Mouse (Mus musculus): ENCODE data around the gene Gins3. TPM values are rescaled to one million over a fixed set of nuclear protein-coding genes. Genes with fewer than 3 reads are reported as not detected.
"Not testable (repeated sequence)": the region's sequence is repeated elsewhere in the genome, so short reads cannot be mapped to it uniquely, and the experiment has no call there.

Gene Gins3
- polyA plus RNA-seq, 1 experiment from 2014 or later, result 18.2 TPM

DNA sequence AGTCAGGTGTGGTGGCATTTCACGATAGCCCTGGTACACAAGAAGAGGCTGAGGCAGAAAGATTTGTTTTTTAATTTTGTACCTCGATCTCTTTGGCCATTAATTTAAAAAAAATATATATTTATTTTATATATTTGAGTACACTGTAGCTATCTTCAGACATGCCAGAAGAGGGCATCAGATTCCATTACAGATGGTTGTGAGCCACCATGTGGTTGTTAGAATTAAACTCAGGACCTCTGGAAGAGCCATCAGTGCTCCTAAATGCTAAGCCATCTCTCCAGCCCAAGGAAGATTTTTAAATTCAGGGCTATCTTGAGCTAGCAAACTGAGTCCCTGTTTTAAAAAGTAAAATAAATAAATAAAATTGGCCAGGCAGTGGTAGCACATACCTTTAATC is 31.1 kb upstream of the Gins3 start:
- H3K9ac ChIP-seq, result no peak overlapping the region
- peaks cover 6% of the 10 kb centered on the region; the same call in 1 of the 2 replicates for H3K4me1 ChIP-seq (replicated peaks)
- no peak overlapping the region for H3K4me3 ChIP-seq
- 70% methylated on average over 2 of the region's 2 CpGs for WGBS
- H3K27ac ChIP-seq (ENCODE audit: poor library complexity, severe bottlenecking), result no peak overlapping the region
- no peak for ATAC-seq (ENCODE audit: insufficient number of reproducible peaks, low FRiP score)
- no peaks in the 10 kb centered on the region for H3K27me3 ChIP-seq (replicated peaks)
- no peak overlapping the region for H3K4me2 ChIP-seq
- H3K36me3 ChIP-seq, result no peaks in the 10 kb centered on the region
- no peaks in the 10 kb centered on the region; the same call in 1 of the 2 replicates for H3K9me3 ChIP-seq (replicated peaks)

DNA sequence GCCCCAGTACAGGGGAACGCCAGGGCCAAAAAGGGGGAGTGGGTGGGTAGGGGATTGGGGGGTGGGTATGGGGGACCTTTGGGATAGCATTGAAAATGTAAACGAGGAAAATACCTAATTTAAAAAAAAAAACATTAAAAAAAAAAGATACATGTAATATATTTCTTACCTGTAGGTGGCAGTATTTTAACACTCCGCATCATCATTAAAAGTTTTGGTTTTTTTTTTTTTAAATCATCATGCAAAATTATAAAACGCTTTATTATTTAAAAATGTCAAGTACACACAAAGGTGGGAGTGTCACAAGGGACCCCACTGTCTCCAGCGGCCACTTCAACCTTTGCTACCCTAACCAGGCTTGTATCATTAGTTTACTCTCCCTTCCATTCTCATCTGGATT is 26.7 kb upstream of the Gins3 start:
- not testable (repeated sequence) for H3K9ac ChIP-seq; H3K27me3 ChIP-seq (replicated peaks); H3K9me3 ChIP-seq (replicated peaks); H3K4me2 ChIP-seq; H3K4me1 ChIP-seq (replicated peaks); ATAC-seq (ENCODE audit: insufficient number of reproducible peaks, low FRiP score); H3K36me3 ChIP-seq; H3K4me3 ChIP-seq
- peak overlapping the region; percentile 61; the same call in 1 of the 2 replicates for H3K27ac ChIP-seq (ENCODE audit: poor library complexity, severe bottlenecking)
- WGBS, result 24% methylated on average over 4 of the region's 5 CpGs

DNA sequence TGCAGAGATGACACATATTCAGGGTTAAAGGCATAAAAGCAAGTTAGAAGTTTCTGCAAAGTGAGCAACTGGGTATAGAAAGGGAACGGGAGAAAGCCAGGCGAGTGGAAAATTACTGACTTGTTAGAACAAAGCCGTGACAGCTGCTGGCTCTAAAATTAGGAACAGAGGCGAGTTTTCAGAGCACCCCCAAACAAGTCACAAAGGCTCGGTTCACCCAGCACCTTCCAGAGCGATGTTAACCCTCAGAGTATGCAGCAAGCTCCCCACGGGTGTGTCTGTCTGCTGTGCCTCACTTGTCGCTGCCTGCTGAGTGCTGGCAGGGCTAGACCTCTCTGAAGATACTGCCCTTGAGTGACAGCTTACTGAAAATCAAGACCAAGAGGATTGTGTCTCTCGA is 26.0 kb upstream of the Gins3 start:
- H3K36me3 ChIP-seq, result no peaks in the 10 kb centered on the region
- peak overlapping the region; percentile 31; the same call in 1 of the 2 replicates for H3K9ac ChIP-seq
- H3K9me3 ChIP-seq (replicated peaks), result no peaks in the 10 kb centered on the region
- no peak for ATAC-seq (ENCODE audit: insufficient number of reproducible peaks, low FRiP score)
- H3K4me3 ChIP-seq, result no peak overlapping the region
- peaks cover 4% of the 10 kb centered on the region for H3K4me1 ChIP-seq (replicated peaks)
- WGBS, result 29% methylated on average over 9 of the region's 9 CpGs
- H3K27ac ChIP-seq (ENCODE audit: poor library complexity, severe bottlenecking), result peak overlapping the region; percentile 61
- peak overlapping the region; percentile 36 for H3K4me2 ChIP-seq
- H3K27me3 ChIP-seq (replicated peaks), result peaks cover 3% of the 10 kb centered on the region; the same call in 1 of the 2 replicates

DNA sequence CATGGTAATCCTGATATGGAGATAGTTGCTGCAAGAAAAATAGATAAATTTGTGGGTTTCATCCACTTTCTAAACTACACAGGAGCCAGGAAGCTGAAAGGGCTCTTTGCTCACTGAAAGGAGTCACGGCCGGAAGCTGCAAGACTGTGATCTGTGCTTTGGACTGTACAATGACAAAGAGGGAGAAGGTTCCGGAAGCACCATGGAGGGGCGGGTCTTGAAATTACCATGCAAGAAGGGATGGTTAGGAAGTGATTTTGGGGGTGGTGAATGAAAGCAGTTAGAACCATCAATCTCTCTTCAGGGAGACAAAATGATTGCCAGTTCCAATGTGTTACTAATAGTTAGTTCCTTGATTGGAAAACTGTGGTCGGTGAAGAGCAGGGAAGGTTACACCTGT is 23.8 kb upstream of the Gins3 start:
- Histone ChIP-seq H3K9me3 (replicated peaks) (no peaks in the 10 kb centered on the region), H3K9ac (no peak overlapping the region), H3K27ac (ENCODE audit: poor library complexity, severe bottlenecking) (no peak overlapping the region), H3K36me3 (no peaks in the 10 kb centered on the region), H3K4me1 (replicated peaks) (peaks cover 7% of the 10 kb centered on the region), H3K4me2 (no peak overlapping the region), H3K4me3 (no peak overlapping the region), H3K27me3 (replicated peaks) (peaks cover 17% of the 10 kb centered on the region)
- 80% methylated on average over 5 of the region's 5 CpGs for WGBS
- ATAC-seq (ENCODE audit: insufficient number of reproducible peaks, low FRiP score), result no peak

DNA sequence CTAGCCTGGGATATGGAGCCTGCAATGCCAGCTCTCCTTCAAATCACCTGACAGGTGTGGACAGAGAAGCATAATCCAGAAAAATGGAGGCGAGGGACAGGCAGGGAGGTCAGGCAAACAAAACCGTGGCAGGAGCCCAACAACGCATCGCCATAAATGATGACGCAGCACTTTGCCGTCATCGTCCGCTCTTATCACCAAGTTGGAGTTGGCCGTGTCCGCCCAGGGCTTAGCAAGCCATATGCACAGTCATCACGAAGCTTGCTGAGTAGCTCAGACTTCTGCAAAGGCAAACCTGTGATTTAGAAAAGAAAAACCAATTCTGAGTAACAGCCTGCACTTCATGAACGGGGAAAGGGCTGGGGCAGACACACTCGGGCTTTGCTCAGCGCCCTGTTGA is 22.5 kb upstream of the Gins3 start:
- no peak overlapping the region for H3K4me2 ChIP-seq
- H3K4me3 ChIP-seq, result no peak overlapping the region
- ATAC-seq (ENCODE audit: insufficient number of reproducible peaks, low FRiP score), result peak; percentile 85
- H3K27ac ChIP-seq (ENCODE audit: poor library complexity, severe bottlenecking), result no peak overlapping the region
- no peaks in the 10 kb centered on the region for H3K9me3 ChIP-seq (replicated peaks)
- H3K4me1 ChIP-seq (replicated peaks), result peaks cover 7% of the 10 kb centered on the region
- peaks cover 17% of the 10 kb centered on the region for H3K27me3 ChIP-seq (replicated peaks)
- 63% methylated on average over 14 of the region's 14 CpGs for WGBS
- no peaks in the 10 kb centered on the region for H3K36me3 ChIP-seq
- H3K9ac ChIP-seq, result no peak overlapping the region

- no peak for ATAC-seq (ENCODE audit: insufficient number of reproducible peaks, low FRiP score)
- Histone ChIP-seq H3K9me3 (replicated peaks) (no peaks in the 10 kb centered on the region), H3K27ac (ENCODE audit: poor library complexity, severe bottlenecking) (no peak overlapping the region), H3K4me2 (peak overlapping the region; percentile 46), H3K4me3 (0 out of 2 replicates have a peak overlapping the region, but pooled peaks have one; percentile 8), H3K4me1 (replicated peaks) (peaks cover 7% of the 10 kb centered on the region), H3K9ac (0 out of 2 replicates have a peak overlapping the region, but pooled peaks have one; percentile 24), H3K27me3 (replicated peaks) (peaks cover 17% of the 10 kb centered on the region), H3K36me3 (no peaks in the 10 kb centered on the region)
- 63% methylated on average over 5 of the region's 5 CpGs for WGBS
Measured at GRCm38 (mm10) chr8:95611769-95612168, 21.5 kb upstream of the Gins3 start.

DNA sequence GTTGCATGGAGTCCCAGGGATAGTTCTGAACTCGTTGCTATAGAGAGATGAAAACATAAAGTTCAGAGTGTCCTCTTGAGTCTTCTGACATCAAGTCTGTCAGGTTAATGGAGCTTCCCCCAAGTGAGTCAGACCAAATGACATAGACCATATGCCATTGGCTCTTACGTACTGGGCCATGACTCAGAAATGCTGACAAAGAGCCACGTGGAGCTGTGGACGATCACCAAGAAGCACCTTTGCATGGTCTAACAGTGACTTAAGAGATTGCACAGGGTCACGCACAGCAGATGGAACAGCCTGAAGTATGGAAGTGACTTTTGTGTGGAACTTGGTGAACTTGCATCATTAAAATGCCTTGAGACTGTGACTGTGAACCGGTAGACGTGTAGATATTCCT is 16.9 kb upstream of the Gins3 start:
- no peak for ATAC-seq (ENCODE audit: insufficient number of reproducible peaks, low FRiP score)
- H3K4me2 ChIP-seq, result no peak overlapping the region
- no peaks in the 10 kb centered on the region for H3K9me3 ChIP-seq (replicated peaks)
- H3K36me3 ChIP-seq, result no peaks in the 10 kb centered on the region
- H3K4me3 ChIP-seq, result no peak overlapping the region
- peaks cover 7% of the 10 kb centered on the region for H3K4me1 ChIP-seq (replicated peaks)
- WGBS, result 80% methylated on average over 7 of the region's 7 CpGs
- H3K9ac ChIP-seq, result no peak overlapping the region
- no peak overlapping the region for H3K27ac ChIP-seq (ENCODE audit: poor library complexity, severe bottlenecking)
- H3K27me3 ChIP-seq (replicated peaks), result peaks cover 17% of the 10 kb centered on the region

DNA sequence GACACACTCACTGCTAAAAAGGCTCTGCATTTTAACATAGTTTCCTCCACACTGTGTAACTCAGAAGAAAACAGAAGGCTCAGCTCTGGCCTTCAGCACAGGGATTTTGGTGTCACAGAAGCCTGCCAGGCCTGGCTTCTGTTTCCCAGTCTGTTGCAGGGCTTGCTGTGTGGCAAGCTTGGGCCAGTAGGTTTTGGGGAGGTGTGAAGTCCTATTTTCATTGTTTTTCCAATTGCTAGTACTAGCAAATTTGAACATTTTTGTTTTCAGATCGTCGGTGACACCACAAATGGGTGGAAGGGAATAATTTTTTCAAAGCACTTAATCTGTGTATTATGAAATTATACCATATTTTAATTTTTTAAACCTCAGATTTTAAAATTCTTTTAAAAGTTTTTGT is 13.2 kb upstream of the Gins3 start:
- H3K36me3 ChIP-seq, result no peaks in the 10 kb centered on the region
- 87% methylated on average over 2 of the region's 2 CpGs for WGBS
- no peak for ATAC-seq (ENCODE audit: insufficient number of reproducible peaks, low FRiP score)

DNA sequence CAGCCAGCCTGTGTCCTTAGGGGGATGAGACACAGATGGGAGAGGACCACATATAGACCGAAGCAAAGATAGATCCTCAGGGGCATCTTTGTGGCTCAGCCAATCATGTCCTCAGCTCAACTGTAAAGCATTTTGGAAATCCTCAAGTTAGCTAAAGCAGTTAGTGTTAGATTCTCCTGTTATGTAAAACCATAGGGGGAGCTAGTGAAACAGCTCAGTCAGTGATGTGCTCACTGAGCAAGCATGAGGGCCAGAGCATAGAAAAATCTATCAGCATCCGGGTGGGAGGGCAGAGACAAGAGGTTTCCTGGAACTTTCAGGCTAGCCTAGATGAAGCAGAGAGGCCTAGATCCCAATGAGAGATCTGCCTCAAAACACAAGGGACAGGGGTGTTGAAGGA is 8.4 kb upstream of the Gins3 start:
- Histone ChIP-seq H3K9ac (no peak overlapping the region), H3K9me3 (replicated peaks) (no peaks in the 10 kb centered on the region), H3K4me1 (replicated peaks) (0 out of 2 replicates have a peak, but pooled peaks cover 5% of the 10 kb centered on the region), H3K4me3 (no peak overlapping the region), H3K4me2 (no peak overlapping the region), H3K27me3 (replicated peaks) (0 out of 2 replicates have a peak, but pooled peaks cover 11% of the 10 kb centered on the region), H3K27ac (ENCODE audit: poor library complexity, severe bottlenecking) (no peak overlapping the region), H3K36me3 (no peaks in the 10 kb centered on the region)
- 78% methylated on average over 2 of the region's 2 CpGs for WGBS
- no peak for ATAC-seq (ENCODE audit: insufficient number of reproducible peaks, low FRiP score)

More for the DNA sequence above, 13.2 kb upstream of the Gins3 start:
- H3K27ac ChIP-seq (ENCODE audit: poor library complexity, severe bottlenecking), result no peak overlapping the region
- 0 out of 2 replicates have a peak, but pooled peaks cover 3% of the 10 kb centered on the region for H3K27me3 ChIP-seq (replicated peaks)
- no peak overlapping the region for H3K9ac ChIP-seq
- H3K4me1 ChIP-seq (replicated peaks), result 0 out of 2 replicates have a peak, but pooled peaks cover 5% of the 10 kb centered on the region
- no peak overlapping the region for H3K4me2 ChIP-seq
- no peak overlapping the region for H3K4me3 ChIP-seq
- no peaks in the 10 kb centered on the region for H3K9me3 ChIP-seq (replicated peaks)

DNA sequence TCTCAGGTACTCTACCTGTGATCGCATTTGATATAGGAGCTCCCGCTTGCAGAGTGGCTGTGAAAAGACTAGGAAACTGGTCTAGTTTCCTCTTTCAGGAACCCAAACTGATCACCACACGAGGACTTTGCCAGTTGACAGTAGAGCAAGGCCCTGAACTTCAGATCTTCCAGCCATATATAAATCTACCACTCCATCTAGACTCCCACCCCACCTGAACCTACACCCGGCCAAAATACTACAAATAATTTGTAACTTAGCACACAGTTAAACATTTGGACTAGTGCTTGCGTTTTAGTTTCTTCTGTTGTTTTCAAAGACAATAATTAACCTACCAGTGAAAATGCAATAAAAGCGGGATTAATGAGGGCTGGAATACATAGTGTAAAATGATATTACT is 413 bp upstream of the Gins3 start:
- H3K9ac ChIP-seq, result no peak overlapping the region
- 0 out of 2 replicates have a peak, but pooled peaks cover 8% of the 10 kb centered on the region for H3K27me3 ChIP-seq (replicated peaks)
- 86% methylated on average over 6 of the region's 6 CpGs for WGBS
- peaks cover 5% of the 10 kb centered on the region; the same call in 1 of the 2 replicates for H3K36me3 ChIP-seq
- ATAC-seq (ENCODE audit: insufficient number of reproducible peaks, low FRiP score), result no peak
- H3K27ac ChIP-seq (ENCODE audit: poor library complexity, severe bottlenecking), result no peak overlapping the region
- no peaks in the 10 kb centered on the region for H3K9me3 ChIP-seq (replicated peaks)
- peaks cover 9% of the 10 kb centered on the region for H3K4me1 ChIP-seq (replicated peaks)
- peak overlapping the region; percentile 82; the same call in 1 of the 2 replicates for H3K4me2 ChIP-seq
- peak overlapping the region; percentile 95; the same call in 1 of the 2 replicates for H3K4me3 ChIP-seq

GRCm38 (mm10) chr8:95634063-95634340 is 749 bp downstream of the Gins3 start:
- WGBS, result 6% methylated on average over 6 of the region's 6 CpGs
- H3K27ac ChIP-seq (ENCODE audit: poor library complexity, severe bottlenecking), result no peak overlapping the region

DNA sequence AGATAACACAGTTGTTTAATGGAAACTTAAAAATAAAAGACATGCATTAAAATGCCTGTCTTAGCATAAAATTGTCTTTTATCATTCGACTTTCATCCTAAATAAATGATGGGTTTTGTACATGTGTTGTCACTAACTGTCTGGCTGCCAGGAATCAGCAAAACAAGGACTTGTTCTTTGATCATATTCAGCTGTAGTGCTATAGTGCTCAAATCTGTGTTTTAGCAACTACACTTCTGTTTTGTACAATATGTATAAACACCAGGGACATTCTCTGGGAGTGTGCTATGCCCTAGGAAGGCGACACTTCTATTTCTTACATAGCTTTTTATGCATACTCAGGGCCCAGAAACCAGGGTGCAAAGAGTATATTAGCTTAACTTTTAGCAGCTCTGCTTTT is 11.7 kb downstream of the Gins3 start:
- no peak overlapping the region for H3K27ac ChIP-seq (ENCODE audit: poor library complexity, severe bottlenecking)
- WGBS, result 87% methylated on average over 2 of the region's 2 CpGs
- no peaks in the 10 kb centered on the region for H3K27me3 ChIP-seq (replicated peaks)
- H3K4me3 ChIP-seq, result no peak overlapping the region
- no peaks in the 10 kb centered on the region for H3K9me3 ChIP-seq (replicated peaks)
- no peaks in the 10 kb centered on the region for H3K4me1 ChIP-seq (replicated peaks)
- ATAC-seq (ENCODE audit: insufficient number of reproducible peaks, low FRiP score), result no peak
- H3K4me2 ChIP-seq, result no peak overlapping the region
- H3K9ac ChIP-seq, result no peak overlapping the region
- H3K36me3 ChIP-seq, result peaks cover 36% of the 10 kb centered on the region

More at GRCm38 (mm10) chr8:95634063-95634340, 749 bp downstream of the Gins3 start:
- Histone ChIP-seq H3K4me3 (peak overlapping the region; percentile 95), H3K9me3 (replicated peaks) (no peaks in the 10 kb centered on the region), H3K4me2 (peak overlapping the region; percentile 82), H3K36me3 (peaks cover 8% of the 10 kb centered on the region), H3K27me3 (replicated peaks) (0 out of 2 replicates have a peak, but pooled peaks cover 5% of the 10 kb centered on the region), H3K4me1 (replicated peaks) (peaks cover 9% of the 10 kb centered on the region), H3K9ac (peak overlapping the region; percentile 87)
- no peak for ATAC-seq (ENCODE audit: insufficient number of reproducible peaks, low FRiP score)
